Mouse (Mus musculus) intestine, postnatal 0 days (tissue): ENCODE measurements at regions not wholly inside any gene's neighbourhood (a gene's known extent, or its start where the extent isn't known, plus 50 kb on each side); places are given as distances from the start of the nearest gene placed in this dataset.

Experiments
- ATAC-seq: fragments of 200-750 bp; cut with Nextera tagmentation; 2 replicates; pipeline ENCODE4 v1.8.0; 2017; ENCODE audit warnings: mild to moderate bottlenecking, moderate TSS enrichment, moderate library complexity
- H3K27ac ChIP-seq: fragments of 300-500 bp; sonication (generic); 2 replicates; pipeline ENCODE4 v1.5.1; 2014; ENCODE audit warnings: mild to moderate bottlenecking, low read depth, low read length, moderate library complexity
- H3K27me3 ChIP-seq: fragments of 300-500 bp; sonication (generic); replicated peaks from 2 replicates; pipeline ENCODE4 v1.6.1; 2014; ENCODE audit warnings: low read length, mixed read lengths; ENCODE audit not compliant: control insufficient read depth, insufficient read depth
- H3K36me3 ChIP-seq: fragments of 300-500 bp; sonication (generic); 2 replicates; pipeline ENCODE4 v1.6.1; 2014; ENCODE audit warnings: mild to moderate bottlenecking, moderate library complexity; ENCODE audit not compliant: control insufficient read depth, insufficient read depth
- H3K4me1 ChIP-seq: fragments of 300-500 bp; sonication (generic); replicated peaks from 2 replicates; pipeline ENCODE4 v1.6.1; 2014; ENCODE audit warnings: antibody characterized with exemption, low read length, mixed read lengths; ENCODE audit not compliant: control insufficient read depth, insufficient read depth
- H3K4me2 ChIP-seq: fragments of 300-500 bp; sonication (generic); replicated peaks from 2 replicates; pipeline ENCODE4 v1.6.1; 2014; ENCODE audit warnings: low read depth, mild to moderate bottlenecking, moderate library complexity
- H3K4me3 ChIP-seq: fragments of 300-500 bp; sonication (generic); 2 replicates; pipeline ENCODE4 v1.5.1; 2014; ENCODE audit warnings: low read depth, low read length
- H3K9ac ChIP-seq: fragments of 300-500 bp; sonication (generic); 2 replicates; pipeline ENCODE4 v1.6.1; 2014; ENCODE audit warnings: mild to moderate bottlenecking, low read depth, low read length
- H3K9me3 ChIP-seq: fragments of 300-500 bp; sonication (generic); 2 replicates; pipeline ENCODE4 v1.6.1; 2016; ENCODE audit warnings: mixed run types; ENCODE audit not compliant: control insufficient read depth
- CTCF ChIP-seq: sonication (generic); IDR thresholded peaks from 2 replicates; pipeline ENCODE4 v1.5.1; 2016; ENCODE audit warnings: low read depth, mild to moderate bottlenecking, control low read depth, antibody characterized with exemption, moderate library complexity
- WGBS: fragments of 180-500 bp; shearing (Covaris S2); extraction: QIAGEN DNeasy Blood & Tissue Kit; methylation state at CpG from one replicate; pipeline ENCODE4 v1.1.7; 2014; 5-methylcytosine and 5-hydroxymethylcytosine counted together

DNA sequence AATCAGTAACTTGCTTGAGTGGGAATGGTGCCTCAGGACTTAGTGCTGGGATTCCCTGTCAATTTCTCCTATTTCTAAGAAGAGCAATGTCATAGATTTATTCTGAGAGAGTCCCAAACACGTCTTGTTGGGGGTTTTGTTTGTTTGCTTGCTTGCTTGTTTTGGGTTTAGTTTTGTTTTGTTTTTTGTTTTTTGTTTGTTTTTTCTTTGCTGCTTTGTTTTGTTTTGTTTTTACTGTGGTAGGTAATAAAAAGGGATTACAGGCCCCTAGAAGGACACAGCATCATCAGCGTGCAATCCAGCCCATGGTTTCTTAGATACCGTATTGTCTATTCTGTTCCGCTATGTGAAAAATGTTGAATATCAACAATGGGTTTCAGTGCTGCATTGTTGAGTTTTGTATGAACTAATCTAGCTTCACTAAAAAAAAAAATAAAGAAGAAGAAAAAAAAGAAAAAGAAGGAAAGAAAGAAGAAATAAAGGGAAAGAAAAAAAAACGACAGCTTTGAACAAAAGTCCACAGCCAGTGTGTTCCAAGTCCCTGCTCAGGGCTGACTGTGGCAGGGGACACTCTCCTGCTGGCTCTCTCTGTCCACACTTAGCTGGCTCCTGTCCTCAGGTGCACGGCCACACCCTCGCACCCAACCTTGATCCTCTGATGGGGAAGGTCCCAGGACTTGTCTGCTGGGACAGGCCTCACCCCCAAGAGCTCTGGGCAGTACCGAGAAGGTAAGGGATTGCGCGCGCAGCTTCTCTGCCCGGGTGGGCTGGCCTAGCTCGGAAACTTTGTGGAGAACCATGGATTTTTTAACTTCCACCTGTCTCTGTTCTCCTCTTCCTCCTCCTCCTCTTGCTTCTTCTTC, 90.1 kb upstream of the Sox2 start:
- Histone ChIP-seq H3K9me3 (no peaks in the 10 kb centered on the region), H3K4me2 (no peak overlapping the region), H3K4me1 (no peaks in the 10 kb centered on the region), H3K27me3 (no peaks in the 10 kb centered on the region), H3K36me3 (no peaks in the 10 kb centered on the region), H3K4me3 (no peak overlapping the region), H3K9ac (no peak overlapping the region), H3K27ac (no peak overlapping the region)
- TF ChIP-seq CTCF: no peak
- ATAC-seq: no peak
- 68% methylated on average over 13 of the region's 13 CpGs for WGBS

DNA sequence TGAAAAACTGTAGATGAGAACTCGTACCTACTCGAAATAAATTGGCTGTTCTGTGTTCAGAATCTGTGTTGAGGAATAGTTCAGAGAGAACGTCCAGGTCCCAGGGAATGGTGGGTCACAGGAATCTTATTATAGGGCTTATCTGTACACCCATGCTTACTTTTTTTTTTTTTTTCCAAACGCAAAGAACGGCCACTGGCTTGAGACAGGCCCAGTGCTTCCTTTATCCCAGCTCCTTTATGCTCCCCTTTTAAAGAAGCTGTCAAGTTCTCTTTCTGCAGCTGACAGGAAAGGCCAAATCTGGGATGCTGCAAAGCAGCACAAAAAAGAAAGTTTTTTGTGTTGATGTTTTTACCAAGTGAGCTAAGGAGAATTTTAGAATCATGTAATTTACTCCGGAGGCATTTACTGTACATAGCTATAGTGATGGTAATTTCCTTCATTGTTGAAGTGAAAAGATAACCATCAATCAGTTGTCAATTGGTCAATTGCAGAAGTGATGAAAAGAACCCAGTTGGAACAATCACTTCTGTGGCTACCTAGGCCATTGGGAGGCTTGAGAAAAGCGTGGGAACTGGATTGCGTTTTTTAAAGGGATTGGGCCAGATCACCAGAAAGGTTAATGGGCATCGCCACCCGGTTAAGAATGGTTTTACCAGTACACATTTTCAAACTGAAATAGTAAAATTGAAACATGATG, 91.2 kb upstream of the Sox2 start:
- Histone ChIP-seq H3K9me3 (no peaks in the 10 kb centered on the region), H3K4me2 (no peak overlapping the region), H3K4me1 (no peaks in the 10 kb centered on the region), H3K27me3 (no peaks in the 10 kb centered on the region), H3K9ac (no peak overlapping the region), H3K27ac (no peak overlapping the region), H3K36me3 (no peaks in the 10 kb centered on the region), H3K4me3 (no peak overlapping the region)
- no peak for TF ChIP-seq CTCF
- ATAC-seq: no peak
- WGBS: 73% methylated on average over 10 of the region's 10 CpGs

DNA sequence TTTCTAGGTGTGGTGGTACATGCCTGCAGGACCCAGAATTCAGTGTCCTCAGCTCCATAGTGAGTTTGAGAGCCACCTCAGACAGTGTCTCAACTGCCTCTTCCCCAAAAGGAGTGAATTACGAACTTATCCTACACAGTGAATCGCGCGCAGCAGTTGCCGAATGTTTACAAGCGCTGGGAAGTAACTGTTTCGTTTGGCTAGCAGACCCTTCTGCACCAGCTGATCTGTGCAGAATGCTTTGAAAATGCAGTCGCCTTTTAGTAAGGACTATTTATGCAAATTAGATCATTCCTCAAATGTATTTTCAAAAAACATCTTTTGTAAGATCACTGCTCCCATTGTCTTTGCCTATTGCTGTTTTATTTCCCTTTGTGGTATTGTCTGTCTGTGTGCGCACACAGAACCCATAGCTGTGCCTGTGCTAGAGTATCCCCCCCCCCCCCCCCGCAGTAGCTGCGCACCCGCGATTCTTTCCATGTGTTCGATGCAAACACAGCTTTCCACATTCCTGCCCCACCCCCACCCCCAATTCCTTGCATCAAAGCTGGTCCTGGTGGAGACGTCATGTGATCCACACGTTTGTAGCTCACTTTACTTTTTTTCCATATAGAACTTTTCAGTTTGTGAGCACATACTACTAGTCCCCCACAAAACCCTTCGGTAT, 97.5 kb upstream of the Sox2 start:
- 55% methylated on average over 17 of the region's 17 CpGs for WGBS
- no peak overlapping the region for H3K9ac ChIP-seq
- no peak overlapping the region for H3K4me3 ChIP-seq
- H3K4me2 ChIP-seq: no peak overlapping the region
- ATAC-seq: no peak
- no peaks in the 10 kb centered on the region for H3K27me3 ChIP-seq
- no peak overlapping the region for H3K27ac ChIP-seq
- no peaks in the 10 kb centered on the region for H3K36me3 ChIP-seq
- H3K9me3 ChIP-seq: no peaks in the 10 kb centered on the region
- TF ChIP-seq CTCF: no peak
- no peaks in the 10 kb centered on the region for H3K4me1 ChIP-seq

DNA sequence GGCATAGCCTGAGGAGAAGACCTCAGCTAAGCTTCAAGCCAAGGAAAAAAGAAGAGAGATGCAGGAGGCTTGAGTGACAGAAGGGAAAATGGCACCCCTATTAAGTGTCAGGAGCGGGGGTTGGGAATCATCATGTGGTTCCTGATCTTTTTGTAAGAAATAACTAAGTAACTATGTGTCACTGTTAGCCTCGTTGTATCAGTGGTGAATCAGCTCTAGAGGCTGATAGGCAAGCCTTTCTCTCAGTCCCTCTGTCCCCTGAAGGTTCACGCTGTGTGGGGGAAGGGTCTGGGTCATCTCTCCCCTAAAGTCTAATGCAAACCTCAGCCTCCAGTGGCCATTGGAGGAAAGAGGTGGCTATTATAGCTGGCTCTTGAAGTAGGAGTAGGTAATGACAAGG, 99.1 kb upstream of the Sox2 start:
- H3K36me3 ChIP-seq: no peaks in the 10 kb centered on the region
- H3K4me2 ChIP-seq: no peak overlapping the region
- no peak overlapping the region for H3K9ac ChIP-seq
- no peak overlapping the region for H3K27ac ChIP-seq
- H3K4me1 ChIP-seq: no peaks in the 10 kb centered on the region
- 60% methylated on average over 3 of the region's 3 CpGs for WGBS
- no peak for TF ChIP-seq CTCF
- H3K9me3 ChIP-seq: no peaks in the 10 kb centered on the region
- H3K4me3 ChIP-seq: no peak overlapping the region
- H3K27me3 ChIP-seq: no peaks in the 10 kb centered on the region
- ATAC-seq: no peak

DNA sequence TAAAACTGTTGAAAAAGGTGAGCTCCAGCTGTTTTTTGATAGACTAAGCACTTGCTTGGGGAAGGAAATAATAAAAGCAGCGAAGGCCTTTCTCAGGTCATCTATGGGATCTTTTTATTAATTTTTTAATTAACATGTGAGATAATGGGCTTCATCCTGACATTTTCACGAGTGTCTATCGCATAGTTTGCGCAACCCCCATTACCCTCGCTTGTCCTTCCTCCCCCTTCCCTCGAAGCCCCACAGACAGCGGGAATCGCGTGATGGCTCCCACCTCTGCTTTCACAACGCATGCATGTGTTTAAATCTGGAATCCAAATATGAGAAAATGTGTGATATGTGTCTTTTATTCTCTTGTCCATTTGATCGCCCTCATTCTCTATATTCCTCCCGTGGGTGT, 100.0 kb upstream of the Sox2 start:
- H3K27ac ChIP-seq: no peak overlapping the region
- H3K4me1 ChIP-seq: no peaks in the 10 kb centered on the region
- no peak for TF ChIP-seq CTCF
- no peak overlapping the region for H3K4me2 ChIP-seq
- no peaks in the 10 kb centered on the region for H3K27me3 ChIP-seq
- no peak overlapping the region for H3K9ac ChIP-seq
- H3K9me3 ChIP-seq: no peaks in the 10 kb centered on the region
- no peak overlapping the region for H3K4me3 ChIP-seq
- no peak for ATAC-seq
- 82% methylated on average over 12 of the region's 12 CpGs for WGBS
- no peaks in the 10 kb centered on the region for H3K36me3 ChIP-seq

DNA sequence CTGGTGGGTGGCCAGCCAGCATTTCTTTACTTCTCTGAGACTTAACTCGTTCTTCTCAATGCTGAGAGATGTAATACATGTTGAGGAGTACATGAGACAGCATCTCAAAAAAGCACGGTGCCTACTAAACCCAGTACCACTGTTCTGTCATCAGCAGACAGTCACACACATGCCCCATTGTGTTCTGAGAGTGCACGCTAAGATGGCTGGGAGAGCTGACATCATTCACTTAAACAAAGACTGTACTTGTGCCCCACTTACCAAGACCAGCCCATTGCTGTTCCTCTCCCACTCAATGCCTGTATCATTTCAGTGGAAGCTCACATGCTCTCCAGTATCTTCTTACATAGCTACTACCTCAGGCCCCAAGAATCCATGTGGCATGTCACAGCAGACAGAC, 117.8 kb upstream of the Sox2 start:
- Histone ChIP-seq H3K4me1 (no peaks in the 10 kb centered on the region), H3K9me3 (no peaks in the 10 kb centered on the region), H3K9ac (no peak overlapping the region), H3K27me3 (no peaks in the 10 kb centered on the region), H3K36me3 (no peaks in the 10 kb centered on the region), H3K4me2 (no peak overlapping the region), H3K27ac (no peak overlapping the region), H3K4me3 (no peak overlapping the region)
- no peak for TF ChIP-seq CTCF
- 66% methylated on average over 3 of the region's 3 CpGs for WGBS
- ATAC-seq: no peak
